Mouse (Mus musculus): ENCODE results near the gene Tigd3.

Tigd3 gene

DNA sequence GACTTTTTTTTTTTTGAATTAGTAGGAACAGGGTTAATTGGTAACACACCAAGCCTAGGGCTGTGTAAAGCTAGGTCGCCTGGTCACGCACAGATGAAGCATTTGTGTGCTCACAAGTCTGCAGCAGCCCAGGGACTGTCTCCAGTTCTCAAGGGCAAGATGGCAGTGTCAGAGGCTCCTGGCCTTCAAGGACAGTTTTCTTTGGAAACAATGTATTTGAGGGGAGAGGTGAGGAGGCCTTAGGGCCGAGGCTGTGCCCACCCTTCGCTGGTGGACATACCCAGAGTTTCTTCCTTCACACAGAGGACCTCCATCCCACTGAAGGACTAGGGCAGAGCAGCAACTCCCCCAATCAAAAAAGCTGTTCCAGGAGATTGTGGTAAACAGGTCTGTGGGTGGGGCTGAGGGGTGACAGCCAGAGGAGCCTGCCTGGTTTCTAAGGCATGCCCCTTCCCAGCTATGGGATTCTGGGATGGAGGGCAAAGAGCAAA, 46.6 kb downstream of the Tigd3 start:
- peak in 1 of 2 experiments; percentile 44 for DNase-seq (ENCODE audit: low spot score in 2 of 2)

DNA sequence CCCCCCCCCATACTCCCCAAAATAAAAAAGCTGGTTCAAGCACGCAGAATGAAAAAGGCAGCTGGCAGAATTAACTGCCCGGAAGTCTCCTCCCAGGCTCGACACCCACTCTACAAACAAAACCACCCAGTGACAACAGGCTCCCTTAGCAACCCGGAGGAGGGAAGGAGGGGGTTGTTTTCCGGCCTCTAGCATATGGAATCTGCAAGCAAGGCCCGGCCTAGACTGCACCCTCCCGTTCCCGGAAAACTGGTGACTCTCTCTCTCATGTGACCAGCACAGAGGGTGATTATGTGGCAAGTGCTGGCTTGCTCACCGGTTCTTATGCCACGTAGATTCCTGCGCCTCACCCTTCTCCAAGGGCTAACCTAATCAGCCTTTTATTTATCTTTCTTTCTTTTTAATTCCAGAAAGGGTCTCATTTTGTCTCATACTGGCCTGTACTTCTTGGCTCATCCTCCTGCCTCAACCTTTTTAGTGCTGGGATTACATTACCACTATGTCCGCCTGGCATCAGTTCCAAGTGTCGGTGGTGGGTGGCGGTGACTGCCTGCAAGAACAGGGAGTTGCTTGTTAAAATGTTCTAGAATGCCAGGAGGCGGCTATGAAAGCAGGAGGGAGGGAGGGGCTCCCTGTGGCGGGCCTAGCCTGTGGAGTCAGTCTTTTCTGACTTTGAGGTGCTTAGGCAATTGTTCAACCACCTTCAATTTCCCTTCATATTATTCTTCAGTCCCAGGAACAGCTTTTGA, 47.2 kb downstream of the Tigd3 start:
- peak; percentile 70 to 77 for DNase-seq (ENCODE audit: low spot score in 2 of 2)

GRCm38 (mm10) chr19:5846154-5846553, 47.8 kb downstream of the Tigd3 start:
- DNase-seq (ENCODE audit: low spot score in 2 of 2): peak in 1 of 2 experiments; percentile 35

GRCm38 (mm10) chr19:5845319-5846135, 48.4 kb downstream of the Tigd3 start:
- DNase-seq (ENCODE audit: low spot score in 2 of 2): peak; percentile 92 to 93

DNA sequence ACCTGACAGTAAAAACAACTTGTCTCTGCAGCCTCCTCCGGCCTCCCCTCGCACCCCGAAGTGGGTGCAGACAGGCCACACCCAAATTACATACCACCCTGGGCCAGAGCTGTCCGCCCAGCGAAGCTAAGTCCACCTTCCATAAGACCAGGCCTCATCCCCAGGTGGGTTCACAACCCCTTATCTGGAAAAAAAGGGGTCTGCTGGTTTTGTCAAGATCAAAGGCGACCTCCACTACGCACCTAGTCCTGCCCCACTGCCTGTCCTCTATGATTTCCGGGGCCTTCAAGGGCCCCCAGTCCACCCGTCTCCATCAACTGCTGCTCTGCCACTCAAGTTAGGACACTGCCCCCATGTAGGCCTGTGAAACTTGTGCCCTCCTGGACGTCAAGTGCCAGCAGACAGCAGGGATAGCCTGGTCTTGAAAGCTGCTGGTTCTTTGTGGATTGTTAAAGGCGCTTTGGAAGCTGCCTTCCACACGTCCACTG, 49.1 kb downstream of the Tigd3 start:
- DNase-seq (ENCODE audit: low spot score in 2 of 2): peak; percentile 42 to 58

DNA sequence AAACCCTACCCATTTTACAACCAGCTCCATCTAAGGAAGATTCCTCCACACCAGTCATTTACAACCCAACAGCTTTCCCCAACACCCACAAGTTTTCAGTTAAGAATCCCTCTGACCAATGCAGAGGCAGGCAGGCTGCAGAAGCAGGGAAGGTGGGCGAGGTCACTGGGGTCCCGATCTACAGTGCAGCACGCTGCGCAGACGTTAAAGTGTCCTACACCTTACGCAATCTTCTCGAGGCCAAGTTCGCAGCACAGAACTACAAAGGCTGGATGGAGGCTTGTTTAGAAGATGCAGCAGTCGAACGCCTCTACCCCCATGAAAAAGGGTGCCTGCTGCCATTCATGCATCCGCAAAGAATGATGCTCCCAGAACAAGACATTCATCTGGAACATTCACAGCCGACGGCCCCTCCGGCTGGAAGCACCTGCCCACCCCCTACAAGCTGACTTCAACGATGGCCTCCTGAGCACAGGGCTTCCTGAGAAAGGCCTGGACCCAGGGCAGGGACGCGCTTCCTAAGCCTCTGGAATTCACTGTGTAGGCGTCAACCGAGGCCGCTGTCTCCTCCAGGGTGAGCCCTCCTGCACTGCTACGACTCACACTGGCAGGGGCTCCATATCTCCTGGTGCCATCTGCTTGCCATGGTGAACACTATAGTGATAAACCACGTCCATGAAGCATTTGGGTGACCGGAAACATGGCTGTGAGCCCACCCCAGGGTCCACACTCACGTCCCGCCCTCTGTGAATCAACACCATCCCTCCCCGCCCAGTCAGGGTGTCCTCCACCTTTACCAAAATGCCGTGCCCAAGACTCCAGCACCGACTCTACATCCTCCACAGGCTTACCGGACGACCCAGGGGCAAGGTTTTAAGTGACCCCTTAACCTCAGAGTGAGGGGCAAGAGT, 49.9 kb downstream of the Tigd3 start:
- peak; percentile 40 to 52 for DNase-seq (ENCODE audit: low spot score in 2 of 2)

DNA sequence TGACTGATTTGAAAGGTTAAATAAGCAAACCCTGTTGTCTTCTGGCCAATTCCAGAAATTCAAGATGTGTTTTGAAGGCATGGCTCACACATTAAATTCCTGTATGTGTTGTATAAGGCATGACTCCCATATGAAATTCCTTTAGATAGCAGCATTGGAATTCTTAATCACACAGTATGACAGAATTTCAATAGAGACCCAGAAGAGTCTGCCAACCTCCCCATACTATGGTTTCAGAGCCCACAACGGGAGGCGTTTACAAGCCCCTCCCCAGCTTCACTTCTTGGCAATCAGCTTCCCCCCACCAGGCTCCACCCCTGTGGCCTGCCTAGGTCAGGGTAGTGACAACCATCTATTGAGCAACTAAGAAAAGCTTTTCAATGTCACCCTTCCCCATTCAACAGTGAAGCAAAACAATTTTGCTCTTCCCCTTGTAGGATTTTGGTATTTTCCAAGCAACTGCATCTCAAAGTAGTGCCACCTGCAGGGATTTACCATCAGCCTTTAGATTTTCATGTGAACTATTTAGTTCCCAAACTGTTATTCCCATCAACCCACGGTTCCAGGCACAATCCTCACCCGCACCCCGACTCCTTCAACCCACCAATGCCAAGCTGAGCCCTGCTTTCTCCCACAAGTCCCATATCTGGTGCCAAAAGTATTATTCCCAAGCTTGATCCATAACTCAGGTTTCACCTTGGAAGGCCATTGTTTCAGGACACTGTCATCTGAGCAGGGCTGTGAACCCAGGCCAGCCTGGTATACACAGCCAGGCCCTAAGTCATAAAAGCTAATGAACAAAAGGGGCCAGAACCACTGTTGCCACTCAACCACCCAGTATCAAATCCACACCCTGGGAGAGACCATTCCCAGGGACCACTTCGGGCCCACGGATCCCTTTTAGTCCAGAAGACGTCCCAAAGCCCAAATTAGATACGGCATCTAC, 50.9 kb downstream of the Tigd3 start:
- peak; percentile 62 to 68 for DNase-seq (ENCODE audit: low spot score in 2 of 2)

DNA sequence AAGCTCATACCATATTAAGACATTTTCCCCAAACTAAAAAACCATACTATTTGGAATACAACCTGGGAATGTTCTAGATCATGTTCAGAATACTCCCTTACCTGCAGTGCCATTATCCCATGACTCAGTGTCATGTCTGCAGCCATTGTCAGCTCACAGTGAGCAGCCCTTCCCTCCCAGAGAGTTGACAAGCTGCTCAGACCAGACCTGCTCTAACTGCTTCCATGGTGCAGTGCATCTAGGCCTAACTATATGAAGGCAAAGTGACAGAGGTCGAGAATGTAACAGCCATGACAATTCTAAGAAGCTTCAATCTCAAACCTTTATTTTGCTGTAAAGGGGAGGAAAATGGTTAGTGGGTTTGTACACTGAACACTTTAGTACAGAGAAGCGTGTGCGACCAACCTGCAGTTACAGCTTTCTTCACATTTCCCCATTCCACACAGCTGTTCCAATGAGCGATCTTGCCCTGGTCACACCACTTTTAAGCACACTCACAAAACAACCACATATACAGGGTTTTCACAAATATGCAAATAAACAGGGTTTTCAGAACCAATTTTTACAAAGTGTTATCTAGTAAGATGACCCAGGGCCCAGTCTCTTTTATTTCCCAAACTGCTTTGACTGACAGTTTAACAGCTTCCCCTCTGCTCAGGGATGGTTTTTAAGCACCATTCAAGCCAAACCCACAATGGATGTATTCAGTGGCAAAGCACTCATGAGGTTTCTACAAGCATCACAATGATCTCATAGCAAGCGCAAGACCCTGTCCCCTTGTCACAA, 51.8 kb downstream of the Tigd3 start:
- DNase-seq (ENCODE audit: low spot score in 2 of 2): peak in 1 of 2 experiments; percentile 44

- peak in 1 of 2 experiments; percentile 53 for DNase-seq (ENCODE audit: low spot score in 2 of 2)
Measured at GRCm38 (mm10) chr19:5841389-5841946, 52.5 kb downstream of the Tigd3 start.
